In the genomic region with DNA sequence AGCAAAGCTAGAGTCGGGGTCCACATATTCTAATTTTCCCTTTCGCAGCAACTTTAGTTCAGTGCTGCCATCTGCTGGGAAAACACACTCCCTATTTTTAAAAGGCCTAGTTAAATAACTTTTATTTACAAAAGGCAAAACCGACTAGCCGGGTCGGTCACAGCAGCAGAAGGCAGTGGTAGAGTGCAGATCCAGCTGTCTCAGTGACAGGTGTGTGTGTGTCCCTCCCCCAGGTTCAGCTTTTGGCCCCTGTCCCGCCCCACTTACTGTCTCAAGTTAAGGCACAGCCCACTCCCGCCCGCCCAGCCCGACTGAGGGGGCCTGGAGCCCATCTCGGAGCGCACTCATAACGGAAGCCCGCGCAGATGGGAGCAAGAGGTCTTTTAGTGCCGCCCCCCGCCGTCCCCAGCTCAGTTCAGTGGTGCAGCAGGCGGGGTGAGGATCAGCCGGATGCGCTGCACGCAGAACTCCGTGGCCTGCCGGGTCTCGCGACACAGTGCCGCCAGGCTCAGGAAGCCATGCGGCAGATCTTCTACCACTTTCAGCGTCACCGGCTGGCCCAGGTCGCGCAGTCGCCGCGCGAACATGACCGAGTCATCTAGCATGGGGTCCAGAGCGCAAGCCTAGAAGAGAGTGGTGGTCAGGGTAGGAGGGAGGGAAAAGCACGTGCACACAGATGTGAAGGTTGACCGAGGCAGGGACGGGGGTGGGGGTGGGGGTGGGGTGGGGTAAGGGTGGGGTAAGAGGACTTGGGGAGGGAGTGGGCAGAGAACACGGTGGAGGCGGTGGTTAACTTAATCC, we compare ENCODE assay signal across 8 mouse cellular contexts. TPM values are rescaled to one million over a fixed set of nuclear protein-coding genes. Genes with fewer than 3 reads are reported as not detected.
DNase-seq lines count a peak whose midpoint lies in the region; ATAC-seq and TF ChIP-seq lines count a peak whose summit lies in the region.
"Had no signal": no experiment of that assay in that cellular context is flagged by ENCODE, and none has a peak within 500 bp of the region (broad histone marks: within the 10 kb centered on the region; RNA-seq: fewer than 3 reads in every experiment).

No protein-coding gene starts in this region.

- peaks cover 8% of the 10 kb centered on the region; the same call in 1 of the 2 replicates for H3K27me3 ChIP-seq in embryonic facial prominence, embryonic 12.5 days
- no peaks in the 10 kb centered on the region for H3K27me3 ChIP-seq in limb, embryonic 14.5 days (ENCODE audit: control insufficient read depth, insufficient read depth, low read length)
- no peaks in the 10 kb centered on the region for H3K27me3 ChIP-seq in midbrain, embryonic 14.5 days (ENCODE audit: control insufficient read depth, insufficient read depth, low read length)
- H3K27me3 ChIP-seq in stomach, postnatal 0 days (ENCODE audit: control insufficient read depth, insufficient read depth, low read length), result no peaks in the 10 kb centered on the region

- ATAC-seq in embryonic facial prominence, embryonic 12.5 days (ENCODE audit: insufficient number of reproducible peaks, insufficient read depth, low FRiP score, low TSS enrichment), result peak; percentile 71
- peak; percentile 70 to 81 for ATAC-seq in hematopoietic stem cell, adult 5-6 weeks (replicated peaks in 1 of 2; ENCODE audit: insufficient read depth in 1 of 2, low FRiP score in 2 of 2, low TSS enrichment in 1 of 2, low read depth in 1 of 2, poor library complexity in 2 of 2, severe bottlenecking in 2 of 2)
- peak; percentile 75 for ATAC-seq in limb, embryonic 14.5 days (ENCODE audit: low FRiP score, low read depth)
- peak; percentile 50; the same call in 1 of the 2 replicates for ATAC-seq in midbrain, embryonic 14.5 days (ENCODE audit: low FRiP score, low TSS enrichment)
- peak; percentile 50 for ATAC-seq in stomach, postnatal 0 days (ENCODE audit: low FRiP score, low TSS enrichment)

- H3K27ac ChIP-seq in embryonic facial prominence, embryonic 12.5 days, result no peak overlapping the region
- peak overlapping the region; percentile 48; the same call in 1 of the 2 replicates for H3K27ac ChIP-seq in limb, embryonic 14.5 days (replicated peaks; ENCODE audit: low read depth, low read length)
- H3K27ac ChIP-seq in midbrain, embryonic 14.5 days (replicated peaks; ENCODE audit: low read depth, low read length), result no peak overlapping the region
- H3K27ac ChIP-seq in stomach, postnatal 0 days (replicated peaks), result peak overlapping the region; percentile 45; the same call in 1 of the 2 replicates

- H3K9me3 ChIP-seq in embryonic facial prominence, embryonic 12.5 days, result no peaks in the 10 kb centered on the region
- no peaks in the 10 kb centered on the region for H3K9me3 ChIP-seq in limb, embryonic 14.5 days (ENCODE audit: control insufficient read depth, low read length)
- H3K9me3 ChIP-seq in midbrain, embryonic 14.5 days (ENCODE audit: control insufficient read depth, low read length), result no peaks in the 10 kb centered on the region
- H3K9me3 ChIP-seq in stomach, postnatal 0 days (ENCODE audit: control insufficient read depth, low read length), result no peaks in the 10 kb centered on the region

- peaks cover 30% of the 10 kb centered on the region for H3K36me3 ChIP-seq in embryonic facial prominence, embryonic 12.5 days
- H3K36me3 ChIP-seq in limb, embryonic 14.5 days (ENCODE audit: control insufficient read depth, insufficient read depth, low read length), result peaks cover 27% of the 10 kb centered on the region
- peaks cover 27% of the 10 kb centered on the region for H3K36me3 ChIP-seq in midbrain, embryonic 14.5 days (ENCODE audit: control insufficient read depth, insufficient read depth, low read length)
- H3K36me3 ChIP-seq in stomach, postnatal 0 days (ENCODE audit: control insufficient read depth, insufficient read depth, low read length), result peaks cover 4% of the 10 kb centered on the region

- peaks cover 22% of the 10 kb centered on the region; the same call in 1 of the 2 replicates for H3K4me1 ChIP-seq in embryonic facial prominence, embryonic 12.5 days
- H3K4me1 ChIP-seq in limb, embryonic 14.5 days (ENCODE audit: control insufficient read depth, insufficient read depth, low read length), result peaks cover 19% of the 10 kb centered on the region
- no peaks in the 10 kb centered on the region for H3K4me1 ChIP-seq in midbrain, embryonic 14.5 days (ENCODE audit: control insufficient read depth, insufficient read depth, low read length)
- no peaks in the 10 kb centered on the region for H3K4me1 ChIP-seq in stomach, postnatal 0 days (replicated peaks; ENCODE audit: control insufficient read depth, insufficient read depth)

- TF ChIP-seq POLR2A in limb, embryonic 14.5 days (IDR thresholded peaks at IDR 0.05; ENCODE audit: borderline replicate concordance, extremely low read depth, insufficient read depth, insufficient read length), result no peak

- TF ChIP-seq EP300 in stomach, postnatal 0 days (optimal IDR thresholded peaks at IDR 0.05), result no peak

- WGBS in embryonic facial prominence, embryonic 12.5 days, result 2% methylated on average over 41 of the region's 42 CpGs
- 1% methylated on average over 42 of the region's 42 CpGs for WGBS in limb, embryonic 14.5 days
- 3% methylated on average over 42 of the region's 42 CpGs for WGBS in midbrain, embryonic 14.5 days
- 4% methylated on average over 41 of the region's 42 CpGs for whole genome bisulfite sequencing in stomach, postnatal 0 days

- H3K4me2 ChIP-seq in embryonic facial prominence, embryonic 12.5 days (replicated peaks), result peak overlapping the region; percentile 82
- H3K4me2 ChIP-seq in limb, embryonic 14.5 days (replicated peaks; ENCODE audit: low read depth, low read length, severe bottlenecking), result peak overlapping the region; percentile 74
- H3K4me2 ChIP-seq in midbrain, embryonic 14.5 days (ENCODE audit: low read length), result peak overlapping the region; percentile 56
- peak overlapping the region; percentile 66 for H3K4me2 ChIP-seq in stomach, postnatal 0 days (replicated peaks; ENCODE audit: low read depth)

- H3K4me3 ChIP-seq in embryonic facial prominence, embryonic 12.5 days, result peak overlapping the region; percentile 38
- H3K4me3 ChIP-seq in limb, embryonic 14.5 days (replicated peaks; ENCODE audit: low read length), result peak overlapping the region; percentile 38
- peak overlapping the region; percentile 19 for H3K4me3 ChIP-seq in midbrain, embryonic 14.5 days (replicated peaks; ENCODE audit: low read depth, low read length)
- H3K4me3 ChIP-seq in stomach, postnatal 0 days (ENCODE audit: low read depth, low read length), result peak overlapping the region; percentile 26

- H3K9ac ChIP-seq in embryonic facial prominence, embryonic 12.5 days, result peak overlapping the region; percentile 60
- H3K9ac ChIP-seq in limb, embryonic 14.5 days (ENCODE audit: low read depth, low read length, severe bottlenecking), result peak overlapping the region; percentile 44
- H3K9ac ChIP-seq in midbrain, embryonic 14.5 days (replicated peaks; ENCODE audit: low read length), result peak overlapping the region; percentile 34; the same call in 1 of the 2 replicates
- H3K9ac ChIP-seq in stomach, postnatal 0 days (ENCODE audit: low read length), result peak overlapping the region; percentile 43; the same call in 1 of the 2 replicates

- DNase-seq in CD8-positive naive resting alpha-beta T cell, adult 2 months (ENCODE audit: low read depth in 2 of 2, low spot score in 2 of 2), result peak; percentile 79 to 80
- peak; percentile 78 for DNase-seq in NIH3T3 (ENCODE audit: low read depth)
- peak; percentile 71 for DNase-seq in limb, embryonic 14.5 days (ENCODE audit: low spot score)
- peak; percentile 89 for DNase-seq in midbrain, embryonic 14.5 days
- DNase-seq in stomach, postnatal 0 days (ENCODE audit: low spot score), result peak; percentile 59

- TF ChIP-seq CTCF in stomach, postnatal 0 days (IDR thresholded peaks at IDR 0.05; ENCODE audit: low read depth), result peak; percentile 78

RNA-seq across cellular contexts. Expression of gene Cnfn, which starts 10.2 kb away (rescaled TPM):
- 0.86 TPM in 1 of 2 replicates, not detected in the other for polyA plus RNA-seq in embryonic facial prominence, embryonic 12.5 days (2016; fragmentation: Nextera tagmentation; extraction: Ambion mirVana)
- not detected in 2 replicates for total RNA-seq in hematopoietic stem cell, adult 5-6 weeks (2017)
- 3.3 and 4.5 TPM in 2 replicates for polyA plus RNA-seq in limb, embryonic 14.5 days (2012; rRNA removed)
- 16.7 and 31.8 TPM in 2 replicates for polyA plus RNA-seq in limb, embryonic 14.5 days (2014; fragmentation: Nextera tagmentation; extraction: Ambion mirVana)
- not detected in 2 replicates for polyA plus RNA-seq in midbrain, embryonic 14.5 days (2014; fragmentation: Nextera tagmentation; extraction: Ambion mirVana)
- polyA plus RNA-seq in stomach, postnatal 0 days (2015; fragmentation: Nextera tagmentation; extraction: Ambion mirVana), result 4,615 and 4,883 TPM in 2 replicates
- total RNA-seq: layer of hippocampus, postnatal 14 days had no signal

RNA-seq across cellular contexts. Expression of gene Lipe, which starts 18.8 kb away (rescaled TPM):
- 10.9 and 11.9 TPM in 2 replicates for polyA plus RNA-seq in embryonic facial prominence, embryonic 12.5 days (2016; fragmentation: Nextera tagmentation; extraction: Ambion mirVana)
- 13.6 and 18.7 TPM in 2 replicates for total RNA-seq in hematopoietic stem cell, adult 5-6 weeks (2017)
- polyA plus RNA-seq in limb, embryonic 14.5 days (2012; rRNA removed), result 10.4 and 17.0 TPM in 2 replicates
- polyA plus RNA-seq in limb, embryonic 14.5 days (2014; fragmentation: Nextera tagmentation; extraction: Ambion mirVana), result 3.5 and 4.1 TPM in 2 replicates
- polyA plus RNA-seq in midbrain, embryonic 14.5 days (2014; fragmentation: Nextera tagmentation; extraction: Ambion mirVana), result 3.8 and 9.2 TPM in 2 replicates
- polyA plus RNA-seq in stomach, postnatal 0 days (2015; fragmentation: Nextera tagmentation; extraction: Ambion mirVana), result 10.3 and 12.5 TPM in 2 replicates

RNA-seq across cellular contexts. Expression of gene Cxcl17, which starts 32.9 kb away (rescaled TPM):
- 0.59 and 1.1 TPM in 2 replicates for polyA plus RNA-seq in embryonic facial prominence, embryonic 12.5 days (2016; fragmentation: Nextera tagmentation; extraction: Ambion mirVana)
- not detected in 2 replicates for total RNA-seq in hematopoietic stem cell, adult 5-6 weeks (2017)
- polyA plus RNA-seq in limb, embryonic 14.5 days (2012; rRNA removed), result not detected in 2 replicates
- 0.28 TPM in 1 of 2 replicates, not detected in the other for polyA plus RNA-seq in limb, embryonic 14.5 days (2014; fragmentation: Nextera tagmentation; extraction: Ambion mirVana)
- polyA plus RNA-seq in midbrain, embryonic 14.5 days (2014; fragmentation: Nextera tagmentation; extraction: Ambion mirVana), result 0.29 TPM in 1 of 2 replicates, not detected in the other
- polyA plus RNA-seq in stomach, postnatal 0 days (2015; fragmentation: Nextera tagmentation; extraction: Ambion mirVana), result 6.8 and 8.8 TPM in 2 replicates
- total RNA-seq: layer of hippocampus, postnatal 14 days had no signal

Comparison
In these comparisons a context has a peak if more than half of its experiments do, and no peak if none do; other contexts are left out.
1. H3K27ac ChIP-seq: peak in limb, embryonic 14.5 days (single experiment) and stomach, postnatal 0 days (single experiment); none in embryonic facial prominence, embryonic 12.5 days (single experiment) and midbrain, embryonic 14.5 days (single experiment).
2. RNA of gene Cnfn, which starts 10.2 kb away (polyA plus RNA-seq): 4,615 to 4,883 TPM in stomach, postnatal 0 days; 3.3 to 31.8 TPM in limb, embryonic 14.5 days, 0.86 TPM in embryonic facial prominence, embryonic 12.5 days and not detected in midbrain, embryonic 14.5 days; every median in the first group is over 100 times any median in the second.
3. Peak in every context shown above with its lines, with median percentiles within 50 percentile points of each other: DNase-seq, ATAC-seq, H3K4me2 ChIP-seq, H3K4me3 ChIP-seq and H3K9ac ChIP-seq.